Mouse (Mus musculus) lung, adult 18-20 months (tissue): Measurements from ENCODE around the gene Selenon.
A peak's percentile ranks its signal among the peaks of the same experiment; 100 is the strongest.

Experiments used
- DNase-seq, 2 experiments: peaks; one replicate each; pipeline ENCODE4 v3.0.0; 2022; ENCODE audit warnings: mixed read lengths in 2 of 2

The Selenon gene

DNA sequence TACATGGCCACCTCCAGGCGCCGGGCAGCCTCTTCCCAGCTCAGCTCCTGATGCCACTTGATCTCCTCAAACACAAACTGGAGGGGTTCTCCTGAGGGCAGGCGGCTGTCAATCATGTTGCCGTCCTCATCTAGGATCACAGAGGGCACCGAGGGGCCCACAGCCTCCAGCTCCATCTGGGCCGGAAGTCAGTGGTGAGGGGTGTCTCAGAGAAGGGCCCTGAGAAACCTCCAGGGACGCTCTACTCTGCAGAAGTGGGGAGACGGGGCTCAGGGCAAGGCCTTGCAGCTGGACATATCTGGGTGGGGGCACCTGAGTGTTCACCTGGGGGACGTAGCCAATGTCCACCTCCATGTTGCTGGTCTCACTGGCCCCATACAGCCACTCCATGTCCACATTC, 9.2 kb downstream of the Selenon start:
- no peak for DNase-seq

DNA sequence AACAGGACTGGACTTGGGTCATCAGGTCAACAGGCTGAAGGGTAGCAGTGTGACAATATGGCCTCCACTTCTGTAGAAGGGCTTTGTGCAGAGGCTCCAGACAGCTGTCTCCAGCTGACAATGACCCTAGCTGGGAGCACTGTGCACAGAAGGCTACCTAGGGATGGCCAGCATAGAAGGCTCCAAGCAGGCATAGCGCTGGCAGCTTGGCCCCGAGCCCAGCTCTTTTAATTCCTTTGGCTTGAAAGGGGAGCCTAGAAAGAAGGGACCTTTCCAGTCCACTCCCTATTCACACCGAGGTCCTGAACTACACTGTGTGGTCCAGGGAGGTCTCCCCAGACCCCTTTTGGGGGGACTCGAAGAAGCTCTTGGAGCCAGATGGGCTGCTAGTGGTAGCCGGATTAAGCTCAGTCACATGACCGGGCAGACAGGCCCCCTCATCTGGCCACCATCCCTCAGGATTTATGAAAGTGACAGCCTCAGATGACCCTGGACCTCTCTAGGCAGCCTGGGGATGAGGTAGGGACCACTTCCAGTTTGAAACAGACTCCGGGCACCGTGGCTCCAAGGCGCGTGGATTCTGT, 12.9 kb downstream of the Selenon start:
- no peak for DNase-seq

DNA sequence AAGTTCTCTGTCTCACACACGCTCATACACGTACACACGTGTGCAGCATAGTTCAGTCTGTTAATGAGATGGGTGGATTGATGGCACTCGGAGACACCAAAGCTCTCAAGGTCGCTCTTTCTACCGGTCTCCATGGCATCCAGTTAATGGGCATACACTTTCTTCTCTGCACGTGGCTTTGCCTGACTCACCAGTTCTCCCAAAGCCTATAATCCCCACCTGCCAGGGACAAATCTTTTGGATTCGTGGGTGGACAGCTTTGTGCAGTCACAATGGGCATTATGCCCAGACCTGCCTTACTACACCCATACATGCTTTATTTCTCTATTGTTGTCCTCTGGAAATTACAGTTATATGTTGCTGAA, 16.2 kb downstream of the Selenon start:
- no peak for DNase-seq

DNA sequence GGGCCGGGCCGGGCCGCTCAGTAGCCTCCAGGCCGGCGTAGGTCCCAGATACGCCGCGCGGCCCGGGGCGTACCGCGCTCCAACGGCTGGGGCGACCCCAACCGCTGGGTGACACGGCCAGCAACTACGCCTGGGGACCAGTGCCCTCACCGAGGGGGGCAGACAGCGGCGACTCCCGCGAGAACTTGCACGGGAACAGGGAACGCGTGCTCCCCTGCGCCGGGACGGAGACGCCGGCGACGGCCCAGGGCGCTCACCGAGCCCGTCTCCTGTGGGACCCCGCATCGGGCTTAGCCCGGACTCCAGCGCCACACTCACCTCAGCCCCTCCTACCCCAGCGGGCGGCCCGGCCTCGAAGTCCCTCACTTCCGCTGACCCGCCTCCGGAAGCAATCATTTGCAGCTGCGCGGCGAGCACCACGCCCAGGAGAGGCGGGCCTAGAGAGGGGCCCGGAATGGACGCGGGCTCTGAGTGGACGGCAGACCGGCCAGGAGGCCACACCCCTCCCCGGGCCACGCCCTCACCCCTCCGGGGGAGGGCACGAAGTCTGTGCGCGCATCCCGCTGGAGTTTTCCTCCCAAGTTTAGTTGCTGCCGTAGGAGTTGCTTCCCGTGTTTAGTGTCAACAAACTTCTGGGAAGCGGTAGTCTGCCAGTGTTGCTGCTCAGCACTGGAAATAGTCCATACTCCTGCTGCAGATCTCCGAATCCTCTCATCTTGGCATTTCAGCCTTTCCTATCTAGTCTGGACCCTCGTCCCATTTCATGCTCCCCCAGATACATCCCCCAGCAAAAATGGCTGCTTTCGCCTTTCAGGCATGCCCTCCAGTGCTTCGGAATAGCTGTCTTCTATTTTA, 16.8 kb downstream of the Selenon start, which contains the start of gene Mtfr1l:
TSS of gene Mtfr1l (minus strand) at position 456 of the 855 bp plus-strand sequence.
- DNase-seq: peak; percentile 99

DNA sequence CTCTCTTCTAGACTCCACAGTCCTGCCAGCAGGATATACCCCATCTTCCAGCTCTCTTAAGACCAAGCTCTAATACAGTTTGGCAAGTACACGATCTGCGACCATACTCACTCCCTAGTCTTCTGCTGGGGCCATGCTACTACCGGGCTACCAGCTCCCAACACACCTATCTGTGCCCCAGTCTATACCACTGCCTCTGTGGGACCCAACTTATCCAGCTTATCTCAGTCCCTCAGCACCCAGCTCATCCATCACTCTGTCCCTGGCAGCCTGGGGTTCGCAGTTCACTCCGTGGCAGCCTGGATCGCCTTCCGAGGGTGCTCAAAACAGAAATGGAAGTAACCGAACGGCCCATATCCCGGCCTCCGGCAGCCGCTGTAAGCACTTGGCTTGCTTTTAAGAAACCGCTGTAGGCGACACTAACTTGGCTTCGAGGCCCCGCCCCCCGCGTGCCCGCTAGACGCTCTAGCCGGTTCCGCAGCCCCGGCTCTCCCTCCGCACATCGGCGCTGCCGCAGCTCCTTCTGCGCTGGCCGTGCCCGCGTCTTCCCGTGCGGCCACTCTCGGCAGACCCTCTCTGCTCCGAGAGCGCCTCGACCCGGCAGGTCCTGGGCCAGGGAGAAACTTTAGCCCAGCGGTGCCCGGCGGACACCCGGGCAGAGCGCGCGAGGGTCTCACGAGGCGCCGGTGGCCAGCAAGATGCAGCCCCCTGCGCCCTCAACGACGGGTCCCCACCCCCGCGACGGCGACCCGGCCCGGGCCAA, 17.7 kb downstream of the Selenon start:
- DNase-seq: peak; percentile 81 to 83

DNA sequence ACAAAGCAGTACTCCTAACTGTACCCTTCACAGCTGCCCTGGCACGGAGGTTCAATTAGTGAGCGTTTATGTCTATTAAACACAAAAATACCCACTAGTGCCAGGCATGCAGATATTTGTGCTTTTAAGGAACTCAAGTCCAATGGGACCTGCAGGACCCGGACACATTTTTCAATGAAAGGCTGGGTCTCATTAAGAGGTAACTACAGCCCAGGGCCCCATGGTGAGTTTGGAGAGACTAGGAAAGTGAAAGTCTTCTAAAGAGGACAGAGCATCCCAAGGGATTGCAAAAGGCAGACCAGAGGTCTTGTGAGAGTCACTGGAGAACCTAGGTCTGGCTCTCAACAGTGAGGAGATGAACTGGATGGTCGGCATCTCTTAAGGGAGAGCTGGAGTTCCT, 18.5 kb downstream of the Selenon start:
- no peak for DNase-seq

DNA sequence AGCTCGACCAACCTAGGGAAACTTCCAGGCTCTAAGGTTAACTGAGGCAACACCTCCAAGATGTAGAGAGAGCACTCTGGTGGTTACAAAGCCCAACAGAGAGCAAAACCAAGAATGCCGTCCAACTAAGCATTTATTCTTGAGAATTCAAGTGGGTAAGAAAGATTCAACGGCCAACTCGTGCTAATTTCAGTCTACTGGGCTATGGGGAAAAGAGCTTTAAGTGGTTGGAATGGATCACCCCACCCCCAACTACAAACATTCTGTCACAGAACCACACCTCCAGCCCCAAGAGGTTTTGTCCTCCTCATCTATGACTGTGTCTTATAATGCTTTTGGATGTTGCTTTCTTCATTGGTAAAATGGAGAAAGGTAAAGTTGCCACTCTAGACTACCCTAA, 19.0 kb downstream of the Selenon start:
- DNase-seq: peak; percentile 41 to 74

DNA sequence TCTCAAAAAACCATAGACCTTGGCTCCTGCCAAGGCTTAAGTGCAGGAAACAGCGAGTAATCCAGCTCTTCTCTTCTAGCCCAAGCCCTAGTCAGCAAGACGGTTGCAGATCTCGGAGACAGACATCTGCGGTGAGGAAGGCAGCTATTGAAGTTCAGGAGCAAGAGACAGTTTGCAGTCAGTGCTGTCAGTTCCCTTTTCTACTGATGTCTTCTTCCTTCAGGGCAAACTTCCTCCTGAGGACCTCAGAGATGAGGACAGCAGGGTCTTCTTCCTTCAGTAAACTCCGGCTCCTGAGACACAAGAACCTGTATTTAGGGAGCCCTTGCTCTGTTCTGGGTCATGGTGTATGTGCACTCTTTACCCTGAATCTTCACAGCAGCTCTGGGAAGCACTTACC, 25.7 kb downstream of the Selenon start:
- no peak for DNase-seq

DNA sequence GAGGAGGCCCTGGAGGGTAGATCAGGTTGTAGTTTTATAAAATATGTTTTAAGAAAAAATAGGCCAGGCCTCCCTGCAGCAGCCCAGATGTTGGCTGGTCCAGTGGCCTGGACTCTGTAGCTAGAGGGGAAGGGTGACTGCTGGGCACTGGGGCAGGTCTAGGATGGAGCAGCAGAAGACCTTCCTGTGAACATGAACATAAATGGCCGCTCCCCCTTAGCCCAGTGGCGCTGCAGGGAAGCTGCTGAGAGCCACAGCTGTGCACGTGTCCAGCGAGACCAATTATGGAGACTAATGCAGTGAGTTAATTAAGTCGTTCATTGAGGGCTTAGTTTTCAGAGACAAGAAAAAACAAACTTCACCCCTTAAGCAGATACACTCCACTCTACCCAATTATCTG, 26.2 kb downstream of the Selenon start:
- no peak for DNase-seq

DNA sequence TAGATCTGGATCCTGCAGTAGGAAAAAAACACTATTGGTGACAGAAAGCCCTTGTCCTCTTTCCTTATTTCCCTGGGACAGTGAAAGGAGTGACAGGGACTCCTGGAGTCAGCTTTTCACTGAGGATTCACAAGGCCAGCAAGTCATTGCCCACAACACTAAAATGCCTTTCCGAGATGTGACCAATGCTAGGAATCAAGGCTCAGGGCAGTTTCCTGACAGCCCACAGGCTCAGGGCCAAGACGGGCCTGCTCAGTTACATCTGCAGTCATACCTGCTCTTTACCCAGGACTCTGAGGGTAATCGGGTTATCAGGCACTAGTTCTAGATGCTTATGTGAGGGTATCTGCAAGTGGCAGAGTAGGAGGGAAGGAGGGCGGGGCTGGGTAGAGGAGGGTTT, 28.5 kb downstream of the Selenon start:
- no peak for DNase-seq

DNA sequence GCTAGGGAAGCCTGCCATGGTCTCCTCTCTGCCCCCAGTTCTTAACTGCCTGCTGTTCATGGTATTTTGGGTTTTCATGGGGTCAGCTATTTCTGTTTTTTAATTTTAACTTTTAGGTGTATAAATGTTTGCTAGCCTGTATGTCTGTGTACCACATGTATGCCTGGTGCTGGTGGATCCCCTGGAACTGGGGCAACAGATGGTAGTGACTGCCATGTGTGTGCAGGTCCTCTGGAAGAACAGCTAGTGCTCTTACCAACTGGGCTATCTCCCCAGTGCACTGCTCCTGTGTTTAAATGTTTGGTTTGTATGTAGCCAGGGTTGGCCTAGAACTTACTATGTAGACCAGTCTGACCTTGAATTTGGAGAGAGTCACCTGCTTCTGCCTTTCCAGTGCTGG, 32.7 kb downstream of the Selenon start:
- no peak for DNase-seq

DNA sequence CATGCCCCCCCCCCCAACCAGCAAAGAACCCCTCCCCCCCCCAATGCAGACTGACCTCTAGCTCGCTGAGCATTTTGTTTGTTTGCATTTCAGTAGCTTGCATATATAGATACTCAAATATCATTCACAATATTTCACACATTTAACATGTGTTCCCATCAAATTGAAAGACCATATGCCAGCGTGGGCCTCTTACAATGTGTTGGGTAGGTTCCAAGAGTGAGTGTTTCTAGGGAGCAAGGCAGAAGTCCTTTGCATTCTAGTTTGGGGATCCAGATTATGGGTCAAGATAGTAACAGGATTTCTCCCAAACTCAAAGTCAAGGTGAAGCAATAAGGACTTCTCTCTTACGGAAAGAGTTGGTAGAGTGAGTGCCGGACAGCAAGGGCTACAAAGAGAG, 33.4 kb downstream of the Selenon start:
- no peak for DNase-seq

DNA sequence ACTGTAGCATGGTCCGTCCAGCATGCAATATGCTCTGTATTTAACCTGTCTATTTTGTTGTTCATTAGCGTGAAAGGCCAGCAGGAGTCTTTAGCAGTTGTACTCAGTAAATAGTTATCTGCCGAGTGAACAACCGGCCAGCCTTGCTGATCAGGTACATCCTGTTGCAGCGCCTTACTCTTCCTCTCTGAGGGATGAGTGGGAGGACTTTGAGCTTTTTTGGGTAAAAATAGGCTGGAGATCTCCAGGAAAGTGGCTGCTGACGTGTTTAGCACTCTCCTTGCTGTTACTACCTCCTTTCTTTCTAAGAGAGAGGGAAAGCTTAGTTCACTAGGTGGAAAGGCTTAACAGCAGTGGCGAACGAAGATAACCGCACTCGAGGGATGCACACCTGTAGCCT, 34.2 kb downstream of the Selenon start:
- no peak for DNase-seq

DNA sequence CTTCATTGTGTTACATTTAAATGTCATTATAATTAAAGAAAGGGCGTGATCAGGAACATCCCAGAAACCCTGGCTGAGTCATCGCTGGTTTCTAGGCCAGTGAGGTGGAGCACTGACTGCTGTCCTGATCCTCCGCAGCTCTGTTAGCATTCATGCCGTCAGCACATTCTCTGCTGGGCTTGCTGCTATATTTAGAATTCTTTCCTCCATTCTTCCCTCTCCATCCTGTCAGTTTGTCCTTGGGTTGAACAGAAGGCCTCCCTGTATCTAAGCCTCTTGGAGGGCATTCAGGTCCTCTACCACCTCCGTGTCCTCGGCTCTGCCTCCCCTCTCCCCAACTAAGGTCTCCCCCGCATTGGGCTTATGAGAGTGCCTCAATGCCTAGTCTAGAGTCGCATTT, 35.0 kb downstream of the Selenon start:
- DNase-seq: no peak

DNA sequence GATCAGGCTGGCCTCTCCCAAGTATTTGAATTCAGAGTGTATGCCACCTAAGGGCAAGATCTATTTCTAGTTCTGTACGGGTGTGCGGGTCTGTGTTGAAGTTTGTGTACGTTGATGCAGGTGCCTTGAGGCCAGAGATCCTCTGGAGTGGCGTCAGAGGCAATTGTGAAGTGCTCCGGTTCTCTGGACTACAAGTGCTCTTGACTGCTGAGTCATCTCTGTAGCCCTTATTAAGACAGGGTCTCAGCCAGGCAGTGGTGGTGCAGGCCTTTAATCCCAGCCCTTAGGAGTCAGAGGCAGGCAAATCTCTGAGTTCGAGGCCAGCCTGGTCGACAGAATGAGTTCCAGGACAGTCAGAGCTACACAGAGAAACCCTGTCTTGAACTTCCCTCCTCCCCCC, 36.4 kb downstream of the Selenon start:
- peak; percentile 69 to 75 for DNase-seq

DNA sequence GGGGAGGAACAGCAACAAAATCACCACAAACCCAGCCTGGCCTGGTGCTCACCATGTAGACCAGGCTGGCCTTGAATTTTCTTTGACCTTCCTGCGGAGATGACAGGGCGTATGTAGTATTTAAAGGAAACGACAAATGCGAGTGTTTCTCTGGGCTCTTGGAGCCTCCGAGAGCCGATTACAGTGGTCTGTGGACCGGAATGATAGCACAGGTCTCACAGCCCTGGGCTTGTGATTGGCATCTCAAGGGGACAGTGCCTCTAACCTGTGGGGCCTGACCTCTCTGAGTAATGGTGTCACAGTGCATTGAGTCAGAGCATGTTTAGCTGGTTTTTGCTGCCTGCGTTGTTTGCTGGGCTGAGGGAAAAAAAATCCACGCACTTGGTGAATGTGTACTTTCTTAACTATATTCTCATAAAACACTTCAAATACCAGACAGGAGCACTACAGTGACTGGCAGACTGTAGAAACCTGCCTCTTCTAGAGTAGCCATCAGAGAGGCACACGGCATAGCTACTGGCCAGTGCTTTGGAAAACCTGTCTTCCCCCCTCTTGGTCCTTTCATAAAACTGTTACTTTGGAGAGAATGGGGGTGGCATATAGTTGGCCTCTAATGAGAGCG, 37.5 kb downstream of the Selenon start:
- peak in 1 of 2 experiments; percentile 50 for DNase-seq

DNA sequence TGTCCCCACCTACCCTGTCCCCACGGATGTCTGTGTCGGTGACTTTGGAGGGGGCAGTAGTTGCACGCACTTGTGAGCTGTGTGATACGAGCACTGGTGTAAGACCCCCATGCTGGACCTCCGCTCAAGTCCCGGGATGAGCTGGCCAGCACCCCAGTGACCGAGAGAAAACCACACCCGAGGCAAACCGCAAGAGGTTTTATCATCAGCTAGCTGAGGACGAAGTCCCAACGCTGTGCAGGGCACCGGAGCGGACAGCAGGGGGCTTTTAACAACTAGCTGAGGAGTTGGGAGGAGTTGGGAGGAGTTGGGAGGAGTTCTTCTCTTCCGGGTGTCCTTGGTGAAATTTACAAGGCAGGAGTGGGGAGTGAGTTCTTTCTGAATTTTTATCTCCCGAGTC, 39.2 kb downstream of the Selenon start:
- peak; percentile 69 to 82 for DNase-seq

DNA sequence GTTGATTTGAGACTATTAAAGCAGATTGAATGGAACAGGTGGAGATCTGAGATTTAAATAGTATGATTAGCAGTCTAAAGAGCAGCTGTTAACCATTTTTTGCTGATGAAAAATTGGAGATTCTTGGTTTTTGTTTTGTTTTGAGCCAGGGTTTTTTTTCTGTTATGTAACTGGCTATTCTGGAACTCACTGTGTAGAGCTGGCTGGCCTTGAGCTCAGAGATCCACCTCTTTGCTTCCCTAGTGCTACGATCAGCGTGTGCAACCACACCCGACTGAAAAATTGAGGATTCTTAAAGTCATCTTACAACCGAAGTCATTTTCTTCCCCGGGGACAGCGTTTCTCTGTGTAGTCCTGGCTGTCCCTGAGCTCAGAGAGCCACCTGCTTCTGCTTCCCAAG, 40.2 kb downstream of the Selenon start:
- DNase-seq: no peak

DNA sequence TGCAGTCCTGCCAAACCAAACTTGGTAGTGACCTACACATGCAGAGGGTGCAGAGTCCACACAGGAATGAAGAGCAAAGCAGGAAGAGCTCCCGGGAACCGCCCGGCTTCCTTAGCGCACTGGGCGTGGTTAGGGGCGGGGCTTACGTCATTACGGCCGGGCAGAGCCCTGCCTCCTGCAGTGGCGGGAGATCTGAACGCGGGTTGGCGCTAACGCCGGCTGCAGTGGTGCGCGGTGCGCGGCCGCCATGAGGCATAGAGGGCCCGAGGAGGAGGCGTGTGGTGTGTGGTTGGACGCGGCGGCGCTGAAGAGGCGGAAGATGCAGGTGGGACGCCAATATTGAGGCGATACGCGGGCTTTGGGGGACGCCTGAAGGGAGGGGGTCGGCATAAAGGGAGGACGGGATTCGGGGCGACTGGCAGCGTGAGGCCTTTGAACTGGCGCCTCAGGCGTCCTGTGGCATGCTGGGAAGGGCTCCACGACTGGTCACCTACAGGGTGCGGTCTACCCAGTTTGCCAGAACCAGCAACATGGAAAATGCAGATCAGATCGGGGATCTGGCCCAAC, 41.0 kb downstream of the Selenon start, which contains the start of gene Aunip:
TSS of gene Aunip (plus strand) at position 155 of the 567 bp plus-strand sequence.
- DNase-seq: peak; percentile 85 to 91

DNA sequence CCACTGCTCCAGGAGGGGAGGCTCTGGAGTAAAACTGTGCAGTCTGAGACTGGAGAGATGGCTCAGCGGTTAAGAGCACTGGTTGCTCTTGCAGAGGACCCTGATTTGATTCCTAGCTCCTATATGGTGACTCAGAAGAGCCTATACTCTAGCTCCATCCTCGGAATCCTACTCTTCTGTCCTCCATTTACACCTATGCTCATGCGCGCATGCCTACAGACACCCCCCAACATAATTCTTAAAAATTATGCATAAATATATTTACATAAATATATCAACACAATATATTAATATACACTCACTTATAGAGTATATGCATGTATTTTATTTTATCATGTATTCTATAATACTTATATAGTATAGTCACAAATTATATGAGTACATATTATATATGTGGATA, 41.6 kb downstream of the Selenon start:
- DNase-seq: no peak

DNA sequence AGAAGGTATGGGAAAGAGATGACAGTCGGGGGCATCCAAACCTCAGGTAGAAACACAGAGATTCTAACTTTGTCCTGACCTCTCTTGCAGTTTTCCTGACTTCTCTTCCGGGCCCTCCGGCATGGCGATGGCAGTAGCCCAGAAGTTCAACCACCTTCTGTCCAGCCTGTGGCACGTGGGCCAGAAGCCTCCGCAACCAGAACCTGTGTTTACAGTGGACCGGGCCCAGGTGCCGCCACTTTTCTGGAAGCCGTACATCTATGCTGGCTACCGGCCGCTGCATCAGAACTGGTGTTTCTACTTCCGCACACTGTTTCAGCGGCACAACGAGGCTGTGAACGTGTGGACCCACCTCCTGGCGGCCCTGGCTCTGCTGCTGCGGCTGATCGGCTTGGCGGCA, 45.3 kb downstream of the Selenon start:
- no peak for DNase-seq

DNA sequence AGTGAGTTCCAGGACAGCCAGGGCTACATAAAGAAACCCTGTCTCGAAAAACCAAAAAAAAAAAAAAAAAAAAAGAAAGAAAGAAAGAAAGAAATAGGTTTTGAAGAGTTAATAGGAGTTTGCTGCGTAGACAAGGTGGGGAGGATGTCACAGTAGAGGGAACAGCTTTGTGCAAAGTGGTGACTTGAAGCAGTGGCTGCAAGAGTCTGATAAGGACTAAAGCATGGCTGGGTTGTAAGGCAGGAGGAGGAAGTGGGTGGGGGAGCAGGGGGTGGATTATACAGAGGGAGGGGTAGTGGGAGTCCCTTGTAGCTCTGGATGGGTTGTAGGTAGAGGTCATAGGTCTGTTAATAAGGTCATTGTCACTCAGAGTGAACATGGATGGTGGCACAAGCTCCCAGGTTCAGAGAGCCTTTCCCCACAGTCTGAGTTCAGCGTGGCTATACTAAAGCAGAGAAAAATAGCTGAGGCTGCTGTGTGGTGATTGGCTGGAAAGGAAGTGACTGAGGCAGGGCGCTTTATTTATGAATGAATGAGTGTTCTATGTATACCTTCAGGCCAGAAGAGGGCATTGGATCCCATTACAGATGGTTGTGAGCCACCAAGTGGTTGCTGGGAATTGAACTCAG, 45.9 kb downstream of the Selenon start:
- DNase-seq: no peak
